Mouse (Mus musculus) thymus, postnatal 25 days (tissue): ENCODE measurements at regions not wholly inside any gene's neighbourhood (a gene's known extent, or its start where the extent isn't known, plus 50 kb on each side); places are given as distances from the start of the nearest gene placed in this dataset.

Source experiments
- DNase-seq: peaks from one replicate; pipeline ENCODE4 v3.0.0; 2022

GRCm38 (mm10) chr1:57188796-57189319 is 188.6 kb upstream of the 1700066M21Rik start:
- no peak for DNase-seq

GRCm38 (mm10) chr1:57201274-57201673 is 176.1 kb upstream of the 1700066M21Rik start:
- DNase-seq = no peak

- DNase-seq = no peak
These were observed 173.1 kb upstream of the 1700066M21Rik start for GRCm38 (mm10) chr1:57204331-57204730.

- peak; percentile 29 for DNase-seq
These were observed 172.0 kb upstream of the 1700066M21Rik start for GRCm38 (mm10) chr1:57205198-57205987.

GRCm38 (mm10) chr1:57206496-57206895 is 170.9 kb upstream of the 1700066M21Rik start:
- no peak for DNase-seq

- DNase-seq = no peak
These were observed 170.5 kb upstream of the 1700066M21Rik start for GRCm38 (mm10) chr1:57206944-57207343.

GRCm38 (mm10) chr1:57208415-57208814 is 169.0 kb upstream of the 1700066M21Rik start:
- no peak for DNase-seq

- no peak for DNase-seq
These were observed 168.1 kb upstream of the 1700066M21Rik start for GRCm38 (mm10) chr1:57209281-57209680.

- no peak for DNase-seq
These were observed 166.4 kb upstream of the 1700066M21Rik start for GRCm38 (mm10) chr1:57211046-57211445.

- DNase-seq = no peak
These were observed 164.0 kb upstream of the 1700066M21Rik start for GRCm38 (mm10) chr1:57213428-57213874.

GRCm38 (mm10) chr1:57214266-57214665 is 163.2 kb upstream of the 1700066M21Rik start:
- no peak for DNase-seq

- DNase-seq = no peak
These were observed 159.8 kb upstream of the 1700066M21Rik start for GRCm38 (mm10) chr1:57217656-57218055.

GRCm38 (mm10) chr1:57218127-57218526 is 159.3 kb upstream of the 1700066M21Rik start:
- DNase-seq = no peak

GRCm38 (mm10) chr1:57218616-57219015 is 158.8 kb upstream of the 1700066M21Rik start:
- DNase-seq = no peak

- no peak for DNase-seq
These were observed 152.9 kb upstream of the 1700066M21Rik start for GRCm38 (mm10) chr1:57224425-57225104.

GRCm38 (mm10) chr1:57243607-57244408 is 133.6 kb upstream of the 1700066M21Rik start:
- no peak for DNase-seq

GRCm38 (mm10) chr1:57259626-57260025 is 117.8 kb upstream of the 1700066M21Rik start:
- DNase-seq = no peak

GRCm38 (mm10) chr1:57265012-57265760 is 112.2 kb upstream of the 1700066M21Rik start:
- DNase-seq = no peak

GRCm38 (mm10) chr1:57266695-57267094 is 110.7 kb upstream of the 1700066M21Rik start:
- no peak for DNase-seq

- no peak for DNase-seq
These were observed 109.6 kb upstream of the 1700066M21Rik start for GRCm38 (mm10) chr1:57267851-57268250.

- DNase-seq = no peak
These were observed 107.6 kb upstream of the 1700066M21Rik start for GRCm38 (mm10) chr1:57269679-57270354.

- no peak for DNase-seq
These were observed 104.8 kb upstream of the 1700066M21Rik start for GRCm38 (mm10) chr1:57272593-57272992.
